Mouse (Mus musculus): ENCODE measurements around the gene Rpp38.

DNA sequence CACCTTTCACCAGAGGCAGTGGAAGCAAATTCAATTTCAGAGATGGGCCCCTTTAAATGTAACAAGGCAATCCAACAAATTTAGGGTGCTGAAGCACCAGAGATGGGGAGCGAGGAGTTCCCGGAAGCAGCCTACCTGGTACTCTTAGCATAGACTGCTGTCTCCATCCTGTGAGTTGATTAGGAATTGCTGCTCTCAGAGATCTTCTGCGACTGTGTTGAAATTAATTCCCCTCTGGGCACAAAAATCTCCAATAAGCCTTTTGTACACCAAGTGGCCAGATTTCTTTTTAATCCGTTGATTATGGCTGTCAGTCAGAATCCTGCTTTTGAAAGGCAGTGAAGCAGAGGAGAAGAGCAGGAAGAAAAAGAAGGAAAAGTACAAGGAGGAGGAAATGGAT is 32.7 kb upstream of the Rpp38 start:
- TF ChIP-seq MAFK (IDR thresholded peaks at IDR 0.05; ENCODE audit: insufficient read depth, low read depth, low read length): no peak
- TF ChIP-seq HCFC1 (IDR thresholded peaks at IDR 0.05; ENCODE audit: borderline replicate concordance, insufficient read depth, low read length): no peak
- no peak for TF ChIP-seq ZC3H11A (IDR thresholded peaks at IDR 0.05; ENCODE audit: borderline replicate concordance, low read depth, low read length)
- TF ChIP-seq ZNF384 (IDR thresholded peaks at IDR 0.05; ENCODE audit: low read depth, low read length): no peak
- no peak for TF ChIP-seq CHD2 (IDR thresholded peaks at IDR 0.05; ENCODE audit: low read depth, low read length)
